Mouse (Mus musculus) brain, embryonic 18.5 days (tissue): ENCODE results near the gene Eif1ad.

Source experiments
- DNase-seq: peaks from one replicate; pipeline ENCODE4 v3.0.0-alpha.2; 2012; ENCODE audit warnings: low read depth, low spot score

Gene Eif1ad

DNA sequence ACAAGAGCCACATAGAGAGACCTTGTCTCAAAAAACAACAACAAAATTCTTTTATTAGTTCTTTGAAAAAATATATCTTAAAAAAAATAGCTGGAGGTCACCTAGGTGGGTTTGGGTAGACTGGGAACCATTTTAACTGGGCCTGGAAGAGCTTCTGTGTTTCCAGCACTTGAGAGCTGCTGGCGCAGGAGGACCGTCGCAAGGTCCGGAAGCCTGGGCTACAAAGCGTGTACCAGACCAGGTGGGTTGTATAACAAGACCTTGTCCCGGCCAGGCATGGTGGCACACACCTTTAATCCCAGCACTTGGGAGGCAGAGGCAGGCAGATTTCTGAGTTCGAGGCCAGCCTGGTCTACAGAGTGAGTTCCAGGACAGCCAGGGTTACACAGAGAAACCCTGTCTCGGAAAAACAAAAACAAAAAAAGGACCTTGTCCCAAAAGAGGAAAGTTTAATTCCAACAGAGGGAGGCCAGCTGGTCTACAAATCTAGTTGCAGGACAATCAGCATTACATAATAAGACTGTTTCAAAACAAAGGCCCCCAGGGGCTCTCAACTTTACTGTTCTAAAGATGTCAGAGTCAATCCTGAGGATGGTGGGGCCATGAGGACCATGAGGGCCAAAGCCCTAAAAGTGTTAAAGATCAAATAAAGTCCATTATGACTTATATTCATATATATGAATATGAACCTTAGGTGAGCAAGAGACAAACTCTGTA, 52.4 kb downstream of the Eif1ad start:
- no peak for DNase-seq

DNA sequence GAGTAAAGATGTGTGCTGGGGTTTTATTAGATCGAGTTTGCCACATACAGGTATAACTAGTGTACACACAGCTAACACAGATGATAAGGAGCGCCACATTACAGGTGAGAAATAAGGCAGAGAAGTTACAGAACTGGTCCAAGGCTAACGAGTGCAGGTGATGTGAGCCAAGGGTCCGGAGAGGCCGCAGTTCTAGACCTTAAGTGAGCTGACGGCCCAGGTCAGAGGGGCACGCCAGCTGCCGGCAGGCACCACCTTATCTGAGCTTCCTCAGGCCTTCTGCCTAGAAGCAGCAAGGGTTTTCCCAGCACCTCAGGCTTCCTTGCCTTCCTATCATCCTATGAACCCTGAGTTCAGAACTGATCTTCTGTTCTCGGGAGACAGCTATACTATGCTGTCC, 53.1 kb downstream of the Eif1ad start:
- DNase-seq: no peak

DNA sequence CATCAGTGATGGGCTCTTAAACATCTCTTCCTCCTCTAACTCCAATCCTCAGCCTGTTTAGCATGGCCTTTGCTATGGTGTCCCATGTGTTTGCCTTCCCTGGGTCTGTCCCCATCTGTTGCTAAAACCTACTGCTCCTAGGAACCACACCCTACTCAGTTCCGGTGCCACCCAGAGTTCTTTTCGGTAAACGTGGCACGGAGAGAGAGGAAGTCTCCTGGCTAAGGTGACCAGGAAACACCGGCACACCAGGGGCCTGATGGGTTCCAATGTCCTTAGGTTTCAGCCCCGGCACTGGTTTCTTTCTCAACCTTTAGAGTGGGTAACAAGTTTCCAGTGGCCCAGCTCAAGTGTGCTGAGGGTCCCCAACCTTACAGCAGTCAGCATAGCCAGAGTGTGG, 54.0 kb downstream of the Eif1ad start:
- DNase-seq: no peak
